Mouse (Mus musculus) CH12.LX (cell line): ENCODE measurements around the gene Olfr1359.
A peak's percentile ranks its signal among the peaks of the same experiment; 100 is the strongest.
"Not testable (repeated sequence)": the region's sequence is repeated elsewhere in the genome, so short reads cannot be mapped to it uniquely, and the experiment has no call there.

ENCODE experiments used
- CTCF ChIP-seq, 2 experiments: IDR thresholded peaks in 1 of 2; conservative IDR thresholded peaks in 1 of 2; 2 replicates each; pipeline ENCODE4 v1.5.1; 2011 to 2012; ENCODE audit warnings: low read depth in 2 of 2, low read length in 2 of 2, improper control_type of control experiment in 1 of 2, inconsistent platforms in 1 of 2, mild to moderate bottlenecking in 1 of 2, moderate library complexity in 1 of 2
- GABPA ChIP-seq: IDR thresholded peaks from 2 replicates; pipeline ENCODE4 v1.6.1; 2012; ENCODE audit warnings: low read depth, low read length, improper control_type of control experiment, inconsistent platforms; ENCODE audit not compliant: insufficient replicate concordance
- MAZ ChIP-seq: IDR thresholded peaks from 2 replicates; pipeline ENCODE4 v1.6.1; 2012; ENCODE audit warnings: low read depth, mild to moderate bottlenecking, inconsistent platforms, low read length, improper control_type of control experiment, moderate library complexity
- NELFE ChIP-seq: IDR thresholded peaks from 2 replicates; pipeline ENCODE4 v1.6.1; 2011; ENCODE audit warnings: low read depth, low read length, improper control_type of control experiment
- POLR2A ChIP-seq: IDR thresholded peaks from 2 replicates; pipeline ENCODE4 v1.6.1; 2011; ENCODE audit warnings: low read depth, mild to moderate bottlenecking, improper control_type of control experiment, low read length

GRCm38 (mm10) chr13:21717397-21718357 is 19.8 kb downstream of the Olfr1359 start, which contains the start of gene Hist1h3h:
- peak; percentile 91; the same call in 1 of the 2 replicates for TF ChIP-seq POLR2A
- TF ChIP-seq CTCF (conservative IDR thresholded peaks at IDR 0.05 in 1 of 2, IDR thresholded peaks at IDR 0.05 in 1 of 2; ENCODE audit: low read depth in 2 of 2, low read length in 2 of 2); MAZ; GABPA: not testable (repeated sequence)
- peak; percentile 98 for TF ChIP-seq NELFE
